Mouse (Mus musculus) MEL (cell line): ENCODE measurements at regions not wholly inside any gene's neighbourhood (a gene's known extent, or its start where the extent isn't known, plus 50 kb on each side); places are given as distances from the start of the nearest gene placed in this dataset.

Experiments used
- CTCF ChIP-seq, 3 experiments: IDR thresholded peaks in 2 of 3; conservative IDR thresholded peaks in 1 of 3; 2 replicates each; pipeline ENCODE4 v1.5.1; 2011 to 2012; ENCODE audit warnings: low read length in 3 of 3, low read depth in 2 of 3, mild to moderate bottlenecking in 2 of 3, improper control_type of control experiment in 1 of 3, inconsistent platforms in 1 of 3, mixed read lengths in 1 of 3, moderate library complexity in 1 of 3; ENCODE audit not compliant: control insufficient read depth in 1 of 3, insufficient read depth in 1 of 3, poor library complexity in 1 of 3, severe bottlenecking in 1 of 3
- EP300 ChIP-seq, 2 experiments: IDR thresholded peaks; 2 replicates each; pipeline ENCODE4 v1.6.1; 2011; ENCODE audit warnings: improper control_type of control experiment in 2 of 2, low read length in 2 of 2, low read depth in 1 of 2, mild to moderate bottlenecking in 1 of 2
- HCFC1 ChIP-seq: IDR thresholded peaks from 2 replicates; pipeline ENCODE4 v1.6.1; 2012; ENCODE audit warnings: low read depth, mild to moderate bottlenecking, inconsistent platforms, low read length, improper control_type of control experiment, moderate library complexity
- KAT2A ChIP-seq: conservative IDR thresholded peaks from 2 replicates; pipeline ENCODE4 v1.6.1; 2012; ENCODE audit warnings: low read depth, low read length, improper control_type of control experiment, inconsistent platforms
- MAZ ChIP-seq: IDR thresholded peaks from 2 replicates; pipeline ENCODE4 v1.6.1; 2012; ENCODE audit warnings: low read depth, mild to moderate bottlenecking, inconsistent platforms, low read length, improper control_type of control experiment
- MYC ChIP-seq: IDR thresholded peaks from 2 replicates; pipeline ENCODE4 v1.6.1; 2011; ENCODE audit warnings: low read depth, mild to moderate bottlenecking, low read length, improper control_type of control experiment, moderate library complexity
- POLR2A ChIP-seq, 2 experiments: IDR thresholded peaks; 2 replicates each; pipeline ENCODE4 v1.6.1; 2011 to 2012; ENCODE audit warnings: low read length in 2 of 2, mild to moderate bottlenecking in 2 of 2, control low read depth in 1 of 2, improper control_type of control experiment in 1 of 2, low read depth in 1 of 2, moderate library complexity in 1 of 2; ENCODE audit not compliant: control insufficient read depth in 1 of 2, insufficient read depth in 1 of 2, poor library complexity in 1 of 2
- POLR2AphosphoS2 ChIP-seq: IDR thresholded peaks from 2 replicates; pipeline ENCODE4 v1.6.1; 2011; ENCODE audit warnings: low read length, improper control_type of control experiment
- TCF12 ChIP-seq: IDR thresholded peaks from 2 replicates; pipeline ENCODE4 v1.6.1; 2014; ENCODE audit warnings: low read depth, mild to moderate bottlenecking, inconsistent platforms, low read length, improper control_type of control experiment, moderate library complexity
- USF2 ChIP-seq, 2 experiments: IDR thresholded peaks; 2 replicates each; pipeline ENCODE4 v1.6.1; 2011 to 2012; ENCODE audit warnings: improper control_type of control experiment in 2 of 2, low read length in 2 of 2, borderline replicate concordance in 1 of 2, inconsistent platforms in 1 of 2, low read depth in 1 of 2, mild to moderate bottlenecking in 1 of 2; ENCODE audit not compliant: insufficient read depth in 1 of 2

DNA sequence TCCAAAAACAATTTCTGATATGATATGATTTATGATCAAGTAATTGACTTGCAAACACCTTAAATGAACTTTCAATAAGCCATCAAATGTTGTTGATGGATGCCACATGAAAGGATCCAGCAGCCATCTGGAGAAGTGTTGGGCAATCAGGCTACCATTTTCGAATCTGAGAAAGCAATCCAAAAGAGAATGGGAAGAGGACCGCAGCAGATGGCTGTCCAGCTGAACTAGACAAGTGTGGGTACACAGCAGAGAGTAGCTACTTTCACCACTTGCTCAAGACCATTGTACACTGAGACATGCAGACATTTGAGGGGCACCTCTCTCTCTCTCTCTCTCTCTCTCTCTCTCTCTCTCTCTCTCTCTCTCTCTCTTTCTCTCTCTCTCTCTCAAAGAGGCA, 102.3 kb upstream of the Dpyd start:
- no peak for TF ChIP-seq EP300 (IDR thresholded peaks at IDR 0.05; ENCODE audit: low read depth in 1 of 2, low read length in 2 of 2)
- no peak for TF ChIP-seq CTCF (IDR thresholded peaks at IDR 0.05 in 2 of 3, conservative IDR thresholded peaks at IDR 0.05 in 1 of 3; ENCODE audit: control insufficient read depth in 1 of 3, insufficient read depth in 1 of 3, low read depth in 2 of 3, low read length in 3 of 3, poor library complexity in 1 of 3, severe bottlenecking in 1 of 3)
- TF ChIP-seq POLR2AphosphoS2: no peak
- no peak for TF ChIP-seq HCFC1
- TF ChIP-seq POLR2A (IDR thresholded peaks at IDR 0.05; ENCODE audit: control insufficient read depth in 1 of 2, insufficient read depth in 1 of 2, low read depth in 1 of 2, low read length in 2 of 2, poor library complexity in 1 of 2): no peak
- no peak for TF ChIP-seq USF2 (IDR thresholded peaks at IDR 0.05; ENCODE audit: borderline replicate concordance in 1 of 2, insufficient read depth in 1 of 2, low read depth in 1 of 2, low read length in 2 of 2)
- no peak for TF ChIP-seq KAT2A
- no peak for TF ChIP-seq TCF12
- no peak for TF ChIP-seq MAZ
- no peak for TF ChIP-seq MYC
